Mouse (Mus musculus): ENCODE measurements around the gene Hap1. TPM values are rescaled to one million over a fixed set of nuclear protein-coding genes. Genes with fewer than 3 reads are reported as not detected.
A peak's percentile ranks its signal among the peaks of the same experiment; 100 is the strongest.
"Not testable (repeated sequence)": the region's sequence is repeated elsewhere in the genome, so short reads cannot be mapped to it uniquely, and the experiment has no call there.

The Hap1 gene
- polyA plus RNA-seq, 1 experiment from 2014 or later = 5.6 TPM

GRCm38 (mm10) chr11:100323578-100323977, 32.4 kb downstream of the Hap1 start:
- Histone ChIP-seq H3K27ac (ENCODE audit: low read length) (no peak overlapping the region), H3K4me3 (ENCODE audit: low read length) (no peak overlapping the region), H3K36me3 (ENCODE audit: control insufficient read depth, insufficient read depth) (peaks cover 18% of the 10 kb centered on the region), H3K9ac (ENCODE audit: low read length) (no peak overlapping the region), H3K27me3 (ENCODE audit: control insufficient read depth, insufficient read depth, low read length) (no peaks in the 10 kb centered on the region), H3K4me1 (ENCODE audit: control insufficient read depth, insufficient read depth, low read length) (peaks cover 19% of the 10 kb centered on the region), H3K4me2 (ENCODE audit: low read depth, low read length) (no peak overlapping the region), H3K9me3 (replicated peaks; ENCODE audit: control insufficient read depth, low read length) (no peaks in the 10 kb centered on the region)
- 19% methylated on average over 3 of the region's 3 CpGs for WGBS
- no peak for ATAC-seq (replicated peaks; ENCODE audit: extremely low read depth, insufficient read depth, low FRiP score)

- H3K9me3 ChIP-seq (replicated peaks; ENCODE audit: control insufficient read depth, low read length) = no peaks in the 10 kb centered on the region
- no peak overlapping the region for H3K9ac ChIP-seq (ENCODE audit: low read length)
- no peak overlapping the region for H3K4me3 ChIP-seq (ENCODE audit: low read length)
- no peak overlapping the region for H3K27ac ChIP-seq (ENCODE audit: low read length)
- H3K36me3 ChIP-seq (ENCODE audit: control insufficient read depth, insufficient read depth) = peaks cover 18% of the 10 kb centered on the region
- no peaks in the 10 kb centered on the region for H3K27me3 ChIP-seq (ENCODE audit: control insufficient read depth, insufficient read depth, low read length)
- no peak overlapping the region for H3K4me2 ChIP-seq (ENCODE audit: low read depth, low read length)
- no peak for ATAC-seq (replicated peaks; ENCODE audit: extremely low read depth, insufficient read depth, low FRiP score)
- H3K4me1 ChIP-seq (ENCODE audit: control insufficient read depth, insufficient read depth, low read length) = peaks cover 19% of the 10 kb centered on the region
- 70% methylated on average over 3 of the region's 3 CpGs for WGBS
These were observed 33.2 kb downstream of the Hap1 start for GRCm38 (mm10) chr11:100322591-100323258.

DNA sequence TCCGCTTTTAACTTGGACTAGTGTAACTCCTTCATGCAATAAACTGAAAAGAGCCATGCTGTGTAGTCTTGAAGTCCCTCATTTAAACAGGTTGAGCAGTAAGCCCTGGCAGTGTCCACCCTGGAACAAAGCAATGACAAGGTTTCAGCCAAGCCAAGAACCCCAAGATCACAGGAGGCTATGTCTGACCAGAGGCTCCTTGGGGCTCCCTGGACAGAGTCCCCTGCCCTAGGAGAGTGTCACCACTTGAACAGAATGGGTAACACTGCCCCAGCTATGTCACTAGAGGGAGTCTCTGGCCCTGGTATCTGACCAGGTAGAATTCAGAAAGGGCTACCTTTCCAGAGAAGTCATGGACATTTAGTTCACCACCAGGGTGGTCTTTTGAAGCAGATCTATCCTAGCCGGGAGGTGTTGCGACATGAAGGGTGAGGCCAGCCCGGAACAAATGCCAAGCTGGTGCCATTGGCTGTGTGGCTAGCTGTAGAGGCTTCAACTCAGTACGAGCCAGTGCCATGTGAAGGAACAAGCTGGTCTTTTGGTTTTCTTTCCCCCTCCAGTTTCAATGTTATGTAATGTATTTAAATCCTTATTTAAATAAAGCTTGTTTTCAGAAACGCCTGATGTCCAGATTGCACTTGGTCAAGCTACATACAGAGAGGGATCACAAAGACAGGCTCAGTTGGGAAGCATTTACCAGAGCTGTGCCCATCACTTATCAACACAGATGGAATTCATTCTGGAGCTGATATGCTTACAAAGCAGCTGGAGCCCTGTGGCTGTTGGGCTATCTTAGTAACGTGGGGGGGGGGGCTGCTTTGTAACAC, 34.2 kb downstream of the Hap1 start:
- not testable (repeated sequence) for H3K9me3 ChIP-seq (replicated peaks; ENCODE audit: control insufficient read depth, low read length); H3K27ac ChIP-seq (ENCODE audit: low read length)
- 75% methylated on average over 7 of the region's 7 CpGs for WGBS

GRCm38 (mm10) chr11:100320701-100321410, 35.1 kb downstream of the Hap1 start:
- H3K27me3 ChIP-seq (ENCODE audit: control insufficient read depth, insufficient read depth, low read length); H3K4me1 ChIP-seq (ENCODE audit: control insufficient read depth, insufficient read depth, low read length); ATAC-seq (replicated peaks; ENCODE audit: extremely low read depth, insufficient read depth, low FRiP score); H3K9me3 ChIP-seq (replicated peaks; ENCODE audit: control insufficient read depth, low read length): not testable (repeated sequence)
- Histone ChIP-seq H3K36me3 (ENCODE audit: control insufficient read depth, insufficient read depth) (peaks cover 18% of the 10 kb centered on the region), H3K4me2 (ENCODE audit: low read depth, low read length) (peak overlapping the region; percentile 90), H3K9ac (ENCODE audit: low read length) (peak overlapping the region; percentile 97), H3K27ac (ENCODE audit: low read length) (peak overlapping the region; percentile 100), H3K4me3 (ENCODE audit: low read length) (peak overlapping the region; percentile 84)
- 16% methylated on average over 11 of the region's 11 CpGs for WGBS

More for the DNA sequence above, 34.2 kb downstream of the Hap1 start:
- ATAC-seq (replicated peaks; ENCODE audit: extremely low read depth, insufficient read depth, low FRiP score); H3K27me3 ChIP-seq (ENCODE audit: control insufficient read depth, insufficient read depth, low read length); H3K9ac ChIP-seq (ENCODE audit: low read length); H3K4me3 ChIP-seq (ENCODE audit: low read length); H3K4me2 ChIP-seq (ENCODE audit: low read depth, low read length); H3K4me1 ChIP-seq (ENCODE audit: control insufficient read depth, insufficient read depth, low read length): not testable (repeated sequence)
- H3K36me3 ChIP-seq (ENCODE audit: control insufficient read depth, insufficient read depth) = peaks cover 18% of the 10 kb centered on the region

DNA sequence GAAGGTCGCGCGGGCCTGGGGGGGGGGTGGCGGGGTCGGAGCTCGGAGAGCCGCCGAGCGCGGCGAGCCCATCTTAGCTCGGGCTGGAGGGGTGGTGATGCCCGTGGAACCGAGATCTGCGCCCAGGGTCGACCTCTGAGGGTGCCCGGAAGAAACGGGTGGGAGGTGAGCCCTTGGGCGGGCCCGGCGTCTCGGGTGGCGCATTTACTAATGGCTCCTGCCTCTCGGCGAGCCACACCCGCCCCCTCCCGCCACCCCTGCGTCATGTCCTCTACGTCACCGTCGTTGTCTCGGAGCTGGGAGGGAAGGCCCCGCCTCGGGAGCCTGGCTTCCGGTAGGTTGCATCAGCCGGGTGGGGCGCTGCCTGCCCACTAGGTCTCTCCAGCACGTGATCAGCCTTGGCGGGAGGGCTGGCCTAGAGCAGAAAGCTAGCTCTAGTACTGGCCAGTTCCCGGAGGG, 35.7 kb downstream of the Hap1 start:
- peak overlapping the region; percentile 100 for H3K27ac ChIP-seq (ENCODE audit: low read length)
- peaks cover 10% of the 10 kb centered on the region for H3K4me1 ChIP-seq (ENCODE audit: control insufficient read depth, insufficient read depth, low read length)
- H3K4me3 ChIP-seq (ENCODE audit: low read length) = peak overlapping the region; percentile 84
- WGBS = under 1% methylated on average over 37 of the region's 40 CpGs
- H3K27me3 ChIP-seq (ENCODE audit: control insufficient read depth, insufficient read depth, low read length) = no peaks in the 10 kb centered on the region
- H3K9ac ChIP-seq (ENCODE audit: low read length) = peak overlapping the region; percentile 97
- H3K9me3 ChIP-seq (replicated peaks; ENCODE audit: control insufficient read depth, low read length) = no peaks in the 10 kb centered on the region
- peak; percentile 89 for ATAC-seq (replicated peaks; ENCODE audit: extremely low read depth, insufficient read depth, low FRiP score)
- peaks cover 18% of the 10 kb centered on the region for H3K36me3 ChIP-seq (ENCODE audit: control insufficient read depth, insufficient read depth)
- peak overlapping the region; percentile 90 for H3K4me2 ChIP-seq (ENCODE audit: low read depth, low read length)

DNA sequence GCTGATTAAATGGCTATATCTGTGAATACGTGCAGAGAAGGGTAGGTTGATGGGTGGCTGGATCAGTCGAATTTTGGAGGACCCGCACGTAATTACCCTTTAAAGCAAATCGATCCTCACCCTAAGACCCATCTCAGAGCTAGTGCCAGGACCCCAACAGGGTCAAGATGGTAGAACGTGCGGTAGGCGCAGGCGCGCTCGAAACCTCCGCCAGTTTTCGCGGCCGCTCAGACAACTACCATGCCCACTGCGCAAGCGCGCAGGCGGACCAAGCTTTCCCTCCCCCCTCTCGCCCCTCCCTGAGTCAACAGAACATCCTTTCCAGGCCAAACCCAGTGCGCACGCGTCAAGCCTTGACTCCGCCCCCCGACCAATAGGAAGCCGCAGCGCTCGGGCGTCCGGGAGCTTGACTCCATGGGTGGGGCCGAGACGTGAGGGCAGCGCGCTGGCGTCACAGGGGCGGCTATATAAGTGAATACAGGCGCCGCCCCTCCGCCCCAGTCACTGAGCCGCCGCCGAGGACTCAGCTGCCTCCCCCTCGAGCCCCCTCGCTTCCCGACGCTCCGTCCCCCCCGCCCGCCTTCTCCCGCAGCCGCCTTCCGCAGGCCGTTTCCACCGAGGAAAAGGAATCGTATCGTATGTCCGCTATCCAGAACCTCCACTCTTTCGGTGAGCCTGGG, 36.3 kb downstream of the Hap1 start, which contains the start of gene Eif1:
Gene Eif1 (plus strand): TSS at position 394 of the 680 bp plus-strand sequence.
- Histone ChIP-seq H3K27me3 (ENCODE audit: control insufficient read depth, insufficient read depth, low read length) (no peaks in the 10 kb centered on the region), H3K27ac (ENCODE audit: low read length) (peak within 1 kb of the TSS; percentile 100), H3K4me2 (ENCODE audit: low read depth, low read length) (peak within 1 kb of the TSS; percentile 90), H3K9ac (ENCODE audit: low read length) (peak within 1 kb of the TSS; percentile 97), H3K9me3 (replicated peaks; ENCODE audit: control insufficient read depth, low read length) (no peaks in the 10 kb centered on the region), H3K36me3 (ENCODE audit: control insufficient read depth, insufficient read depth) (peaks cover 18% of the 10 kb centered on the region), H3K4me3 (ENCODE audit: low read length) (peak within 1 kb of the TSS; percentile 84), H3K4me1 (ENCODE audit: control insufficient read depth, insufficient read depth, low read length) (peaks cover 10% of the 10 kb centered on the region)
- WGBS = under 1% methylated on average over 57 of the region's 58 CpGs
- ATAC-seq (replicated peaks; ENCODE audit: extremely low read depth, insufficient read depth, low FRiP score) = peak; percentile 90

GRCm38 (mm10) chr11:100318529-100319451, 37.1 kb downstream of the Hap1 start:
- Histone ChIP-seq H3K9me3 (replicated peaks; ENCODE audit: control insufficient read depth, low read length) (no peaks in the 10 kb centered on the region), H3K4me1 (ENCODE audit: control insufficient read depth, insufficient read depth, low read length) (peaks cover 10% of the 10 kb centered on the region), H3K4me2 (ENCODE audit: low read depth, low read length) (peak overlapping the region; percentile 80), H3K36me3 (ENCODE audit: control insufficient read depth, insufficient read depth) (peaks cover 18% of the 10 kb centered on the region), H3K4me3 (ENCODE audit: low read length) (peak overlapping the region; percentile 84), H3K27me3 (ENCODE audit: control insufficient read depth, insufficient read depth, low read length) (no peaks in the 10 kb centered on the region), H3K27ac (ENCODE audit: low read length) (no peak overlapping the region; the same call in 1 of the 2 replicates), H3K9ac (ENCODE audit: low read length) (no peak overlapping the region)
- no peak for ATAC-seq (replicated peaks; ENCODE audit: extremely low read depth, insufficient read depth, low FRiP score)
- WGBS = 84% methylated on average over 10 of the region's 10 CpGs
